Mouse (Mus musculus) heart, embryonic 12.5 days (tissue): ENCODE measurements around the gene Mier1. TPM values are rescaled to one million over a fixed set of nuclear protein-coding genes. Genes with fewer than 3 reads are reported as not detected.

Source experiments
- ATAC-seq: fragments of 200-750 bp; cut with Nextera tagmentation; 2 replicates; pipeline ENCODE4 v1.8.0; 2017; ENCODE audit warnings: moderate TSS enrichment, moderate library complexity; ENCODE audit not compliant: insufficient number of reproducible peaks, low FRiP score
- H3K27ac ChIP-seq: fragments of 300-500 bp; sonication (generic); 2 replicates; pipeline ENCODE4 v1.5.1; 2016; ENCODE audit warnings: mild to moderate bottlenecking, moderate library complexity; ENCODE audit not compliant: poor library complexity, severe bottlenecking
- H3K27me3 ChIP-seq: fragments of 300-500 bp; sonication (generic); replicated peaks from 2 replicates; pipeline ENCODE4 v1.6.1; 2016; ENCODE audit warnings: mild to moderate bottlenecking, moderate library complexity
- H3K36me3 ChIP-seq: fragments of 300-500 bp; sonication (generic); 2 replicates; pipeline ENCODE4 v1.6.1; 2016; ENCODE audit warnings: mild to moderate bottlenecking, moderate library complexity
- H3K4me1 ChIP-seq: fragments of 300-500 bp; sonication (generic); replicated peaks from 2 replicates; pipeline ENCODE4 v1.6.1; 2016; ENCODE audit warnings: mild to moderate bottlenecking
- H3K4me2 ChIP-seq: fragments of 300-500 bp; sonication (generic); 2 replicates; pipeline ENCODE4 v1.6.1; 2016; ENCODE audit warnings: mild to moderate bottlenecking, moderate library complexity
- H3K4me3 ChIP-seq: fragments of 300-500 bp; sonication (generic); 2 replicates; pipeline ENCODE4 v1.5.1; 2016; ENCODE audit warnings: mild to moderate bottlenecking
- H3K9ac ChIP-seq: fragments of 300-500 bp; sonication (generic); 2 replicates; pipeline ENCODE4 v1.6.1; 2016; ENCODE audit warnings: mild to moderate bottlenecking, moderate library complexity
- H3K9me3 ChIP-seq: fragments of 300-500 bp; sonication (generic); replicated peaks from 2 replicates; pipeline ENCODE4 v1.6.1; 2016; ENCODE audit warnings: mild to moderate bottlenecking, moderate library complexity
- WGBS: fragments of 180-500 bp; shearing (Covaris S2); methylation state at CpG from one replicate; pipeline ENCODE4 v1.1.7; 2016; 5-methylcytosine and 5-hydroxymethylcytosine counted together
- polyA plus RNA-seq: library from polyadenylated mRNA; unstranded; fragments of >200 nt; fragmentation: Nextera tagmentation; extraction: Ambion mirVana; gene quantifications from 2 replicates; pipeline ENCODE4 v1.2.1, GENCODE M21; 2016

Gene Mier1
- polyA plus RNA-seq, 1 experiment from 2014 or later, result 33.8 TPM

GRCm38 (mm10) chr4:103119229-103120027 is 5.2 kb downstream of the Mier1 start:
- under 1% methylated on average over 96 of the region's 111 CpGs for WGBS
- Histone ChIP-seq H3K4me2 (peak overlapping the region; percentile 63), H3K9me3 (no peaks in the 10 kb centered on the region), H3K4me3 (peak overlapping the region; percentile 73), H3K9ac (peak overlapping the region; percentile 87), H3K4me1 (peaks cover 21% of the 10 kb centered on the region), H3K27ac (peak overlapping the region; percentile 95), H3K27me3 (no peaks in the 10 kb centered on the region), H3K36me3 (peaks cover 5% of the 10 kb centered on the region)
- peak; percentile 78 for ATAC-seq

- peak overlapping the region; percentile 73 for H3K4me3 ChIP-seq
- peak; percentile 62 for ATAC-seq
- H3K9ac ChIP-seq, result peak overlapping the region; percentile 87
- H3K4me2 ChIP-seq, result peak overlapping the region; percentile 63
- 13% methylated on average over 4 of the region's 4 CpGs for WGBS
- H3K27ac ChIP-seq, result peak overlapping the region; percentile 95
- H3K27me3 ChIP-seq, result no peaks in the 10 kb centered on the region
- H3K9me3 ChIP-seq, result no peaks in the 10 kb centered on the region
- H3K4me1 ChIP-seq, result peaks cover 19% of the 10 kb centered on the region
- H3K36me3 ChIP-seq, result peaks cover 5% of the 10 kb centered on the region
Observed at GRCm38 (mm10) chr4:103120028-103120384, 5.8 kb downstream of the Mier1 start.

- ATAC-seq, result no peak
- H3K4me1 ChIP-seq, result peaks cover 15% of the 10 kb centered on the region
- H3K27me3 ChIP-seq, result no peaks in the 10 kb centered on the region
- peak overlapping the region; percentile 7; the same call in 1 of the 2 replicates for H3K27ac ChIP-seq
- no peaks in the 10 kb centered on the region for H3K9me3 ChIP-seq
- H3K36me3 ChIP-seq, result peaks cover 5% of the 10 kb centered on the region
- no peak overlapping the region; the same call in 1 of the 2 replicates for H3K9ac ChIP-seq
- WGBS, result 36% methylated on average over 3 of the region's 3 CpGs
- H3K4me3 ChIP-seq, result peak overlapping the region; percentile 73
- H3K4me2 ChIP-seq, result peak overlapping the region; percentile 63; the same call in 1 of the 2 replicates
Observed at GRCm38 (mm10) chr4:103120395-103120794, 6.2 kb downstream of the Mier1 start.

GRCm38 (mm10) chr4:103120874-103121389 is 6.7 kb downstream of the Mier1 start:
- H3K4me3 ChIP-seq, result peak overlapping the region; percentile 73
- H3K27ac ChIP-seq, result peak overlapping the region; percentile 7; the same call in 1 of the 2 replicates
- 73% methylated on average over 9 of the region's 9 CpGs for WGBS
- H3K9me3 ChIP-seq, result no peaks in the 10 kb centered on the region
- H3K4me2 ChIP-seq, result peak overlapping the region; percentile 52
- no peaks in the 10 kb centered on the region for H3K27me3 ChIP-seq
- ATAC-seq, result no peak
- H3K36me3 ChIP-seq, result peaks cover 5% of the 10 kb centered on the region
- H3K9ac ChIP-seq, result no peak overlapping the region
- H3K4me1 ChIP-seq, result peaks cover 13% of the 10 kb centered on the region

- no peak overlapping the region for H3K4me3 ChIP-seq
Observed at GRCm38 (mm10) chr4:103123086-103123485, 8.9 kb downstream of the Mier1 start.

GRCm38 (mm10) chr4:103123606-103124005 is 9.4 kb downstream of the Mier1 start:
- no peak for ATAC-seq
- H3K27me3 ChIP-seq, result no peaks in the 10 kb centered on the region
- no peak overlapping the region for H3K4me3 ChIP-seq

More at GRCm38 (mm10) chr4:103123086-103123485, 8.9 kb downstream of the Mier1 start:
- Histone ChIP-seq H3K9ac (0 out of 2 replicates have a peak overlapping the region, but pooled peaks have one; percentile 3), H3K27ac (peak overlapping the region; percentile 33; the same call in 1 of the 2 replicates), H3K4me1 (peaks cover 13% of the 10 kb centered on the region), H3K9me3 (no peaks in the 10 kb centered on the region), H3K36me3 (no peaks in the 10 kb centered on the region), H3K4me2 (peak overlapping the region; percentile 3), H3K27me3 (no peaks in the 10 kb centered on the region)
- ATAC-seq, result no peak
- WGBS, result 14% methylated on average over 2 of the region's 2 CpGs

GRCm38 (mm10) chr4:103126533-103126932 is 12.3 kb downstream of the Mier1 start:
- Histone ChIP-seq H3K36me3 (peaks cover 9% of the 10 kb centered on the region), H3K9ac (no peak overlapping the region), H3K4me1 (peaks cover 6% of the 10 kb centered on the region), H3K9me3 (no peaks in the 10 kb centered on the region), H3K4me3 (no peak overlapping the region), H3K4me2 (no peak overlapping the region), H3K27me3 (no peaks in the 10 kb centered on the region), H3K27ac (no peak overlapping the region)
- WGBS, result 74% methylated on average over 4 of the region's 4 CpGs
- ATAC-seq, result no peak

More at GRCm38 (mm10) chr4:103123606-103124005, 9.4 kb downstream of the Mier1 start:
- no peak overlapping the region for H3K9ac ChIP-seq
- H3K4me1 ChIP-seq, result peaks cover 13% of the 10 kb centered on the region
- H3K9me3 ChIP-seq, result no peaks in the 10 kb centered on the region
- H3K27ac ChIP-seq, result no peak overlapping the region
- no peak overlapping the region for H3K4me2 ChIP-seq
- H3K36me3 ChIP-seq, result no peaks in the 10 kb centered on the region

GRCm38 (mm10) chr4:103136946-103137345 is 22.8 kb downstream of the Mier1 start:
- no peaks in the 10 kb centered on the region for H3K9me3 ChIP-seq
- H3K36me3 ChIP-seq, result peaks cover 34% of the 10 kb centered on the region
- no peak overlapping the region for H3K9ac ChIP-seq
- ATAC-seq, result no peak
- H3K4me1 ChIP-seq, result 0 out of 2 replicates have a peak, but pooled peaks cover 4% of the 10 kb centered on the region
- no peak overlapping the region for H3K4me3 ChIP-seq
- H3K27ac ChIP-seq, result no peak overlapping the region
- 29% methylated on average over 1 of the region's 1 CpGs for WGBS
- no peaks in the 10 kb centered on the region for H3K27me3 ChIP-seq
- H3K4me2 ChIP-seq, result no peak overlapping the region

GRCm38 (mm10) chr4:103146339-103146738 is 32.1 kb downstream of the Mier1 start:
- Histone ChIP-seq H3K36me3 (peaks cover 55% of the 10 kb centered on the region), H3K9me3 (no peaks in the 10 kb centered on the region), H3K27me3 (no peaks in the 10 kb centered on the region)

GRCm38 (mm10) chr4:103151946-103152345 is 37.8 kb downstream of the Mier1 start:
- 91% methylated on average over 5 of the region's 5 CpGs for WGBS
- H3K36me3 ChIP-seq, result peaks cover 77% of the 10 kb centered on the region

More at GRCm38 (mm10) chr4:103146339-103146738, 32.1 kb downstream of the Mier1 start:
- H3K4me2 ChIP-seq, result no peak overlapping the region
- ATAC-seq, result no peak
- no peak overlapping the region for H3K9ac ChIP-seq
- H3K4me1 ChIP-seq, result no peaks in the 10 kb centered on the region
- 49% methylated on average over 5 of the region's 5 CpGs for WGBS
- no peak overlapping the region for H3K4me3 ChIP-seq
- no peak overlapping the region for H3K27ac ChIP-seq

GRCm38 (mm10) chr4:103158781-103159180 is 44.6 kb downstream of the Mier1 start:
- H3K9me3 ChIP-seq, result no peaks in the 10 kb centered on the region
- no peaks in the 10 kb centered on the region for H3K27me3 ChIP-seq
- no peak overlapping the region for H3K27ac ChIP-seq
- H3K9ac ChIP-seq, result no peak overlapping the region
- H3K4me2 ChIP-seq, result no peak overlapping the region
- no peak for ATAC-seq
- H3K36me3 ChIP-seq, result peaks cover 69% of the 10 kb centered on the region
- H3K4me3 ChIP-seq, result no peak overlapping the region
- whole genome bisulfite sequencing, result 98% methylated on average over 4 of the region's 4 CpGs
- no peaks in the 10 kb centered on the region for H3K4me1 ChIP-seq

More at GRCm38 (mm10) chr4:103151946-103152345, 37.8 kb downstream of the Mier1 start:
- H3K9ac ChIP-seq, result no peak overlapping the region
- no peak overlapping the region for H3K4me2 ChIP-seq
- H3K27ac ChIP-seq, result no peak overlapping the region
- no peaks in the 10 kb centered on the region for H3K27me3 ChIP-seq
- ATAC-seq, result no peak
- no peaks in the 10 kb centered on the region for H3K4me1 ChIP-seq
- no peaks in the 10 kb centered on the region for H3K9me3 ChIP-seq
- no peak overlapping the region for H3K4me3 ChIP-seq
